ENCODE assay signal across 8 mouse cellular contexts in the genomic region with DNA sequence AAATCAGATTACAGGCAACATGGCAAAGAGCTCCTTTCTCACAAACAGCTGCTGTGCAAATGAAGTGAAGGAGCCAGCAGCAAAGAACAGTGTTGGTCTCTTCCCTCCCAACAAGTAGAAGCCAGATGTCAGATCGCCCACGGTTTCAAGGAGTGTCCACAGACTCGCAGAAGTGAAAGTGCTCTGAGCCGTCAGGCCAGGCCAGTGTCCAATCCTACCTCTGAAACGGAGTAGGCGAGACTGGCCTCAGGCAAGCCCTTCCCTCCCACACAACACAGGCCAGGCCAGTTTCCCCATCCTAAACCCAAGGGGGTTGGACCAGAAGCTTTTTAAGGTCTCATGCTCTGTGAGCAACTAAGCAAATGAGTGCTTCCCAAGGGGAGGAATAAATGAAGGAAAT. TPM values are rescaled to one million over a fixed set of nuclear protein-coding genes. Genes with fewer than 3 reads are reported as not detected.
DNase-seq lines count a peak whose midpoint lies in the region; ATAC-seq lines count a peak whose summit lies in the region.

No protein-coding gene starts in this region.

- no peak overlapping the region for H3K9ac ChIP-seq in forebrain, embryonic 11.5 days (ENCODE audit: low read length)

- no peaks in the 10 kb centered on the region for H3K27me3 ChIP-seq in megakaryocyte, embryonic 14.5 days (replicated peaks)
- no peaks in the 10 kb centered on the region for H3K27me3 ChIP-seq in forebrain, embryonic 11.5 days (ENCODE audit: control insufficient read depth, insufficient read depth, low read length)

- peak; percentile 21 for DNase-seq in kidney, adult 11 months
- DNase-seq in kidney, postnatal 25 days, result no peak
- DNase-seq in heart, postnatal 14 days, result peak; percentile 66 to 70
- DNase-seq in forebrain, embryonic 11.5 days (ENCODE audit: low spot score), result no peak
- no peak for DNase-seq in layer of hippocampus, postnatal 14 days (ENCODE audit: low spot score in 2 of 2)
- no peak for DNase-seq in right cerebral cortex, postnatal 4 days

- no peak for ATAC-seq in forebrain, embryonic 11.5 days (replicated peaks; ENCODE audit: low FRiP score)

- no peaks in the 10 kb centered on the region for H3K4me1 ChIP-seq in brown adipose tissue, adult 24 weeks (ENCODE audit: control insufficient read depth, insufficient read depth, insufficient read length, low read length)
- peaks cover 79% of the 10 kb centered on the region for H3K4me1 ChIP-seq in megakaryocyte, embryonic 14.5 days
- H3K4me1 ChIP-seq in forebrain, embryonic 11.5 days (replicated peaks; ENCODE audit: control insufficient read depth, insufficient read depth, low read length), result no peaks in the 10 kb centered on the region

- 84% methylated on average over 6 of the region's 6 CpGs for WGBS in forebrain, embryonic 11.5 days

- H3K4me2 ChIP-seq in forebrain, embryonic 11.5 days (ENCODE audit: low read depth, low read length, severe bottlenecking), result no peak overlapping the region

- H3K4me3 ChIP-seq in brown adipose tissue, adult 24 weeks (ENCODE audit: insufficient read depth, low read depth, low read length), result no peak overlapping the region
- H3K4me3 ChIP-seq in megakaryocyte, embryonic 14.5 days (replicated peaks), result peak overlapping the region; percentile 19
- H3K4me3 ChIP-seq in forebrain, embryonic 11.5 days (ENCODE audit: low read depth, low read length), result no peak overlapping the region

- H3K27ac ChIP-seq in brown adipose tissue, adult 24 weeks (replicated peaks; ENCODE audit: low read depth, low read length), result peak overlapping the region; percentile 14; the same call in 1 of the 2 replicates
- no peak overlapping the region for H3K27ac ChIP-seq in forebrain, embryonic 11.5 days (ENCODE audit: low read depth, low read length)

- H3K36me3 ChIP-seq in megakaryocyte, embryonic 14.5 days (replicated peaks; ENCODE audit: low read length), result peaks cover 95% of the 10 kb centered on the region
- H3K36me3 ChIP-seq in forebrain, embryonic 11.5 days (ENCODE audit: control insufficient read depth, insufficient read depth, low read length), result peaks cover 4% of the 10 kb centered on the region; the same call in 1 of the 2 replicates

- intact Hi-C loops in heart, postnatal 14 days (cut with DNase I), result no loop called here

- H3K9me3 ChIP-seq in megakaryocyte, embryonic 14.5 days, result no peaks in the 10 kb centered on the region
- H3K9me3 ChIP-seq in forebrain, embryonic 11.5 days (ENCODE audit: control insufficient read depth, low read length), result no peaks in the 10 kb centered on the region

RNA-seq across cellular contexts. Expression of a gene that starts 52.0 kb away (rescaled TPM):
- 46.7 and 50.2 TPM in 2 replicates for polyA plus RNA-seq in brown adipose tissue, adult 24 weeks (2012; ENCODE audit: insufficient read depth, insufficient read length, missing spikeins)
- total RNA-seq in heart, postnatal 14 days (2021), result 100 to 1,000 TPM; 115 to 127 TPM
- polyA plus RNA-seq in megakaryocyte, embryonic 14.5 days (2012; ENCODE audit: insufficient read depth, low replicate concordance), result 72.7 and 125 TPM in 2 replicates
- 6.0 and 6.2 TPM in 2 replicates for polyA plus RNA-seq in forebrain, embryonic 11.5 days (2014; fragmentation: Nextera tagmentation; extraction: Ambion mirVana)
- total RNA-seq in layer of hippocampus, postnatal 14 days (2021), result 10 to 100 TPM; 48.7 to 50.3 TPM

Comparison
In these comparisons a context has a peak if more than half of its experiments do, and no peak if none do; other contexts are left out.
1. DNase-seq: peak in kidney, adult 11 months (single experiment) and heart, postnatal 14 days (2 of 2); none in kidney, postnatal 25 days (0 of 2), forebrain, embryonic 11.5 days (single experiment), layer of hippocampus, postnatal 14 days (0 of 2) and right cerebral cortex, postnatal 4 days (single experiment).